In genomic region chr5:150134651-150135050, GRCm38 (mm10) we compare ENCODE assay signal across 25 mouse cellular contexts. TPM values are rescaled to one million over a fixed set of nuclear protein-coding genes. Genes with fewer than 3 reads are reported as not detected.
DNase-seq lines count a peak whose midpoint lies in the region; ATAC-seq and TF ChIP-seq lines count a peak whose summit lies in the region.
"Had no signal": no experiment of that assay in that cellular context is flagged by ENCODE, and none has a peak within 500 bp of the region (broad histone marks: within the 10 kb centered on the region; RNA-seq: fewer than 3 reads in every experiment).

No protein-coding gene starts in this region.

- TF ChIP-seq EP300 in MEL (IDR thresholded peaks at IDR 0.05; ENCODE audit: low read depth in 1 of 2, low read length in 2 of 2), result 0 out of 4 replicates have a peak, but pooled peaks of 1 of the 2 experiments have one; percentile 9
- 0 out of 2 replicates have a peak, but pooled peaks have one; percentile 8 for TF ChIP-seq EP300 in liver, embryonic 14.5 days (IDR thresholded peaks at IDR 0.05; ENCODE audit: low read depth)
- TF ChIP-seq EP300 in liver, postnatal 0 days (IDR thresholded peaks at IDR 0.05; ENCODE audit: low read depth), result no peak

- 60% methylated on average over 3 of the region's 3 CpGs for WGBS in liver, embryonic 11.5 days
- 20% methylated on average over 3 of the region's 3 CpGs for WGBS in liver, embryonic 14.5 days (ENCODE audit: insufficient replicate concordance)
- WGBS in liver, postnatal 0 days (ENCODE audit: insufficient replicate concordance), result 53% methylated on average over 3 of the region's 3 CpGs
- 91% methylated on average over 3 of the region's 3 CpGs for WGBS in midbrain, embryonic 15.5 days

- peak; percentile 67 for ATAC-seq in liver, embryonic 11.5 days (replicated peaks; ENCODE audit: low FRiP score)
- ATAC-seq in liver, embryonic 14.5 days (ENCODE audit: insufficient read depth), result peak; percentile 76
- ATAC-seq in liver, postnatal 0 days, result peak; percentile 36; the same call in 1 of the 2 replicates
- ATAC-seq in midbrain, embryonic 15.5 days (replicated peaks), result no peak
- ATAC-seq: forebrain, embryonic 14.5 days; forebrain, postnatal 0 days; hindbrain, postnatal 0 days had no signal

- no peaks in the 10 kb centered on the region for H3K27me3 ChIP-seq in MEL (ENCODE audit: control insufficient read depth in 1 of 2, insufficient read depth in 2 of 2, low read length in 2 of 2)
- no peaks in the 10 kb centered on the region for H3K27me3 ChIP-seq in liver, embryonic 11.5 days (replicated peaks; ENCODE audit: control insufficient read depth, insufficient read depth, low read length)
- no peaks in the 10 kb centered on the region for H3K27me3 ChIP-seq in liver, embryonic 14.5 days (ENCODE audit: control insufficient read depth, insufficient read depth, low read length)
- H3K27me3 ChIP-seq in liver, postnatal 0 days (ENCODE audit: insufficient read depth, low read length), result no peaks in the 10 kb centered on the region
- H3K27me3 ChIP-seq in midbrain, embryonic 15.5 days (replicated peaks), result no peaks in the 10 kb centered on the region
- H3K27me3 ChIP-seq: embryonic facial prominence, embryonic 12.5 days; embryonic facial prominence, embryonic 15.5 days; heart, embryonic 12.5 days; heart, embryonic 15.5 days had no signal

- no peak overlapping the region for H3K4me3 ChIP-seq in MEL (ENCODE audit: control insufficient read depth in 1 of 2, insufficient read depth in 1 of 2, low read depth in 2 of 2, low read length in 2 of 2)
- H3K4me3 ChIP-seq in liver, embryonic 11.5 days (ENCODE audit: low read depth, low read length), result no peak overlapping the region
- H3K4me3 ChIP-seq in liver, embryonic 14.5 days (ENCODE audit: insufficient read depth in 1 of 2, low read depth in 2 of 2, low read length in 2 of 2), result no peak overlapping the region
- H3K4me3 ChIP-seq in liver, postnatal 0 days (ENCODE audit: low read depth, low read length), result no peak overlapping the region
- H3K4me3 ChIP-seq in midbrain, embryonic 15.5 days, result no peak overlapping the region
- H3K4me3 ChIP-seq: embryonic facial prominence, embryonic 12.5 days; embryonic facial prominence, embryonic 15.5 days; heart, embryonic 12.5 days; heart, embryonic 15.5 days had no signal

- TF ChIP-seq CTCF in MEL (IDR thresholded peaks at IDR 0.05 in 2 of 3, conservative IDR thresholded peaks at IDR 0.05 in 1 of 3; ENCODE audit: control insufficient read depth in 1 of 3, insufficient read depth in 1 of 3, low read depth in 2 of 3, low read length in 3 of 3, poor library complexity in 1 of 3, severe bottlenecking in 1 of 3), result no peak
- TF ChIP-seq CTCF in liver, embryonic 14.5 days (IDR thresholded peaks at IDR 0.05; ENCODE audit: low read depth), result no peak
- TF ChIP-seq CTCF in liver, postnatal 0 days (IDR thresholded peaks at IDR 0.05; ENCODE audit: low read depth), result no peak

- no peaks in the 10 kb centered on the region for H3K79me2 ChIP-seq in MEL (ENCODE audit: control insufficient read depth, insufficient read depth, low read length, poor library complexity)

- DNase-seq in MEL (ENCODE audit: low read depth, low spot score), result no peak
- no peak for DNase-seq in liver, embryonic 11.5 days (ENCODE audit: low spot score)
- peak; percentile 33 to 38 (median 37) for DNase-seq in liver, embryonic 14.5 days (ENCODE audit: low read depth in 3 of 3, low spot score in 3 of 3)
- no peak for DNase-seq in liver, postnatal 0 days
- DNase-seq in adrenal gland, adult 18-20 months (ENCODE audit: low spot score in 2 of 2), result no peak
- no peak for DNase-seq in heart, postnatal 14 days
- no peak for DNase-seq in cerebellum, adult 8-10 months
- DNase-seq: adrenal gland, adult 8-10 months; adrenal gland, postnatal 25 days; cerebellum, adult 11-12 months; cerebellum, adult 9-10 months; cerebellum, postnatal 14 days; forebrain, postnatal 0 days; gastrocnemius, postnatal 25 days; heart, adult 18-20 months; heart, postnatal 10 days; heart, postnatal 4 days had no signal

- peak overlapping the region; percentile 57 for H3K27ac ChIP-seq in MEL (ENCODE audit: control insufficient read depth, low read depth, low read length)
- no peak overlapping the region for H3K27ac ChIP-seq in liver, embryonic 11.5 days (ENCODE audit: low read depth, low read length)
- peak overlapping the region; percentile 13; the same call in 1 of the 2 replicates for H3K27ac ChIP-seq in liver, embryonic 14.5 days
- 0 out of 2 replicates have a peak overlapping the region, but pooled peaks have one; percentile 1 for H3K27ac ChIP-seq in liver, postnatal 0 days (ENCODE audit: low read depth)
- H3K27ac ChIP-seq in midbrain, embryonic 15.5 days, result no peak overlapping the region
- H3K27ac ChIP-seq: embryonic facial prominence, embryonic 12.5 days; embryonic facial prominence, embryonic 15.5 days; heart, embryonic 15.5 days; hindbrain, embryonic 14.5 days; hindbrain, postnatal 0 days had no signal

- H3K4me2 ChIP-seq in liver, embryonic 11.5 days, result no peak overlapping the region
- peak overlapping the region; percentile 30; the same call in 1 of the 2 replicates for H3K4me2 ChIP-seq in liver, embryonic 14.5 days (ENCODE audit: low read depth)
- no peak overlapping the region for H3K4me2 ChIP-seq in liver, postnatal 0 days (ENCODE audit: low read depth, low read length)
- H3K4me2 ChIP-seq in midbrain, embryonic 15.5 days, result no peak overlapping the region
- H3K4me2 ChIP-seq: embryonic facial prominence, embryonic 12.5 days; embryonic facial prominence, embryonic 15.5 days; heart, embryonic 12.5 days; heart, embryonic 15.5 days; hindbrain, embryonic 14.5 days had no signal

- no peak for TF ChIP-seq POLR2A in MEL (IDR thresholded peaks at IDR 0.05; ENCODE audit: control insufficient read depth in 1 of 2, insufficient read depth in 1 of 2, low read depth in 1 of 2, low read length in 2 of 2, poor library complexity in 1 of 2)

- peaks cover 0 to 25% of the 10 kb centered on the region in 2 experiments; a peak in 3 of 4 replicates for H3K4me1 ChIP-seq in MEL (ENCODE audit: control insufficient read depth in 1 of 2, insufficient read depth in 2 of 2, low read length in 2 of 2)
- H3K4me1 ChIP-seq in liver, embryonic 11.5 days (replicated peaks; ENCODE audit: control insufficient read depth, insufficient read depth, low read length), result no peaks in the 10 kb centered on the region
- H3K4me1 ChIP-seq in liver, embryonic 14.5 days (replicated peaks; ENCODE audit: control insufficient read depth in 2 of 2, insufficient read depth in 2 of 2, low read length in 1 of 2), result peaks cover 12 to 27% of the 10 kb centered on the region in 2 experiments
- peaks cover 8% of the 10 kb centered on the region; the same call in 1 of the 2 replicates for H3K4me1 ChIP-seq in liver, postnatal 0 days (ENCODE audit: insufficient read depth)
- H3K4me1 ChIP-seq in midbrain, embryonic 15.5 days, result no peaks in the 10 kb centered on the region
- H3K4me1 ChIP-seq: embryonic facial prominence, embryonic 12.5 days; embryonic facial prominence, embryonic 15.5 days had no signal

- no peak overlapping the region for H3K9ac ChIP-seq in MEL (ENCODE audit: control insufficient read depth, low read depth, low read length, poor library complexity, severe bottlenecking)
- no peak overlapping the region for H3K9ac ChIP-seq in liver, embryonic 11.5 days (ENCODE audit: low read depth, low read length)
- no peak overlapping the region for H3K9ac ChIP-seq in liver, embryonic 14.5 days (replicated peaks)
- H3K9ac ChIP-seq in liver, postnatal 0 days (replicated peaks), result no peak overlapping the region
- no peak overlapping the region for H3K9ac ChIP-seq in midbrain, embryonic 15.5 days
- H3K9ac ChIP-seq: embryonic facial prominence, embryonic 12.5 days; embryonic facial prominence, embryonic 15.5 days; forebrain, postnatal 0 days; heart, embryonic 12.5 days; heart, embryonic 15.5 days; hindbrain, embryonic 14.5 days had no signal

- intact Hi-C loops in heart, postnatal 14 days (cut with DNase I), result no loop called here

- peaks cover 0 to 19% of the 10 kb centered on the region in 2 experiments; a peak in 2 of 4 replicates for H3K36me3 ChIP-seq in MEL (ENCODE audit: control insufficient read depth in 1 of 2, insufficient read depth in 2 of 2, low read length in 2 of 2)
- H3K36me3 ChIP-seq in liver, embryonic 11.5 days (ENCODE audit: control insufficient read depth, insufficient read depth, low read length), result no peaks in the 10 kb centered on the region
- no peaks in the 10 kb centered on the region for H3K36me3 ChIP-seq in liver, embryonic 14.5 days (replicated peaks; ENCODE audit: control insufficient read depth, insufficient read depth, low read depth)
- no peaks in the 10 kb centered on the region for H3K36me3 ChIP-seq in liver, postnatal 0 days (replicated peaks; ENCODE audit: insufficient read depth, low read length)
- no peaks in the 10 kb centered on the region for H3K36me3 ChIP-seq in midbrain, embryonic 15.5 days (replicated peaks)
- H3K36me3 ChIP-seq: embryonic facial prominence, embryonic 12.5 days; embryonic facial prominence, embryonic 15.5 days; heart, embryonic 12.5 days; heart, embryonic 15.5 days had no signal

- no peaks in the 10 kb centered on the region for H3K9me3 ChIP-seq in MEL (replicated peaks; ENCODE audit: insufficient read depth, low read length)
- no peaks in the 10 kb centered on the region for H3K9me3 ChIP-seq in liver, embryonic 11.5 days (ENCODE audit: control insufficient read depth, low read length)
- H3K9me3 ChIP-seq in liver, embryonic 14.5 days (ENCODE audit: control insufficient read depth, low read length), result no peaks in the 10 kb centered on the region
- H3K9me3 ChIP-seq in liver, postnatal 0 days (ENCODE audit: low read length), result no peaks in the 10 kb centered on the region
- H3K9me3 ChIP-seq in midbrain, embryonic 15.5 days, result no peaks in the 10 kb centered on the region
- H3K9me3 ChIP-seq: embryonic facial prominence, embryonic 12.5 days; embryonic facial prominence, embryonic 15.5 days; heart, embryonic 15.5 days had no signal

- TF ChIP-seq RAD21 in MEL (IDR thresholded peaks at IDR 0.05; ENCODE audit: low read depth, low read length), result no peak

TF ChIP-seq in MEL, 35 proteins besides CTCF, POLR2A, EP300 and RAD21:
- TF ChIP-seq GATA1 (IDR thresholded peaks at IDR 0.05; ENCODE audit: low read depth, low read length) (0 out of 2 replicates have a peak, but pooled peaks have one; percentile 14), NRF1 (IDR thresholded peaks at IDR 0.05; ENCODE audit: insufficient read depth, low read depth, low read length, poor library complexity, severe bottlenecking) (no peak)
TF ChIP-seq in MEL: peak in this region for 1.

RNA-seq across cellular contexts. Expression of gene Fry, which starts 16.2 kb away (rescaled TPM):
- total RNA-seq in MEL (2012; rRNA removed), result 2.3 TPM in 2 replicates
- polyA plus RNA-seq in MEL (2012; ENCODE audit: insufficient read depth in 1 of 2, insufficient read length in 2 of 2, low read depth in 1 of 2, low replicate concordance in 2 of 2, missing spikeins in 1 of 2), result 1 to 10 TPM in 1 of 2 experiments, not detected in 1; 1.9 TPM
- 3.5 and 5.5 TPM in 2 replicates for polyA plus RNA-seq in liver, embryonic 11.5 days (2014; fragmentation: Nextera tagmentation; extraction: Ambion mirVana)
- polyA plus RNA-seq in liver, embryonic 14.5 days (2012; rRNA removed), result 1.3 and 1.4 TPM in 2 replicates
- polyA plus RNA-seq in liver, embryonic 14.5 days (2014; fragmentation: Nextera tagmentation; extraction: Ambion mirVana), result 1.9 and 2.5 TPM in 2 replicates
- 2.0 and 3.2 TPM in 2 replicates for polyA plus RNA-seq in liver, postnatal 0 days (2015; fragmentation: Nextera tagmentation; extraction: Ambion mirVana)
- polyA plus RNA-seq in midbrain, embryonic 15.5 days (2015; fragmentation: Nextera tagmentation; extraction: Ambion mirVana), result 47.4 and 58.5 TPM in 2 replicates
- 10 to 100 TPM; 34.4 to 45.1 TPM for total RNA-seq in adrenal gland, adult 18-20 months (2021)
- 100 to 1,000 TPM; 150 to 174 TPM for total RNA-seq in heart, postnatal 14 days (2021)

Comparison
In these comparisons a context has a peak if more than half of its experiments do, and no peak if none do; other contexts are left out.
1. DNase-seq: peak in liver, embryonic 14.5 days (3 of 3); none in MEL (single experiment), liver, embryonic 11.5 days (single experiment), liver, postnatal 0 days (single experiment), adrenal gland, adult 18-20 months (0 of 2), heart, postnatal 14 days (0 of 2) and cerebellum, adult 8-10 months (single experiment).
2. H3K27ac ChIP-seq: peak in MEL (single experiment), liver, embryonic 14.5 days (single experiment) and liver, postnatal 0 days (single experiment); none in liver, embryonic 11.5 days (single experiment) and midbrain, embryonic 15.5 days (single experiment).